Mouse (Mus musculus) lung, embryonic 16.5 days (tissue): ENCODE measurements around the gene Cxcl16. TPM values are rescaled to one million over a fixed set of nuclear protein-coding genes. Genes with fewer than 3 reads are reported as not detected.

ENCODE experiments used
- ATAC-seq: fragments of 200-750 bp; cut with Nextera tagmentation; 2 replicates; pipeline ENCODE4 v1.8.0; 2017; ENCODE audit warnings: low read depth, mild to moderate bottlenecking, moderate library complexity
- H3K27ac ChIP-seq: fragments of 300-500 bp; sonication (generic); 2 replicates; pipeline ENCODE4 v1.5.1; 2014; ENCODE audit warnings: mild to moderate bottlenecking, control low read depth, low read length
- H3K27me3 ChIP-seq: fragments of 300-500 bp; sonication (generic); 2 replicates; pipeline ENCODE4 v1.6.1; 2014; ENCODE audit warnings: low read depth, low read length, mixed read lengths; ENCODE audit not compliant: control insufficient read depth, insufficient read depth
- H3K36me3 ChIP-seq: fragments of 300-500 bp; sonication (generic); 2 replicates; pipeline ENCODE4 v1.6.1; 2014; ENCODE audit warnings: low read length; ENCODE audit not compliant: control insufficient read depth, insufficient read depth
- H3K4me1 ChIP-seq: fragments of 300-500 bp; sonication (generic); replicated peaks from 2 replicates; pipeline ENCODE4 v1.6.1; 2014; ENCODE audit warnings: low read length, mixed read lengths; ENCODE audit not compliant: control insufficient read depth, insufficient read depth
- H3K4me2 ChIP-seq: fragments of 300-500 bp; sonication (generic); 2 replicates; pipeline ENCODE4 v1.6.1; 2014; ENCODE audit warnings: low read depth, low read length, control low read depth
- H3K4me3 ChIP-seq: fragments of 300-500 bp; sonication (generic); 2 replicates; pipeline ENCODE4 v1.5.1; 2014; ENCODE audit warnings: mild to moderate bottlenecking, low read length, control low read depth
- H3K9ac ChIP-seq: fragments of 300-500 bp; sonication (generic); 2 replicates; pipeline ENCODE4 v1.6.1; 2014; ENCODE audit warnings: low read length, control low read depth
- H3K9me3 ChIP-seq: fragments of 300-500 bp; sonication (generic); 2 replicates; pipeline ENCODE4 v1.6.1; 2016; ENCODE audit warnings: low read length; ENCODE audit not compliant: control insufficient read depth
- WGBS: fragments of 180-500 bp; shearing (Covaris S2); extraction: QIAGEN DNeasy Blood & Tissue Kit; methylation state at CpG from one replicate; pipeline ENCODE4 v1.1.7; 2014; 5-methylcytosine and 5-hydroxymethylcytosine counted together
- polyA plus RNA-seq: library from polyadenylated mRNA; unstranded; fragments of >200 nt; fragmentation: Nextera tagmentation; extraction: Ambion mirVana; gene quantifications from 2 replicates; pipeline ENCODE4 v1.2.1, GENCODE M21; 2015

The Cxcl16 gene
- polyA plus RNA-seq: 7.5 and 8.3 TPM in 2 replicates

DNA sequence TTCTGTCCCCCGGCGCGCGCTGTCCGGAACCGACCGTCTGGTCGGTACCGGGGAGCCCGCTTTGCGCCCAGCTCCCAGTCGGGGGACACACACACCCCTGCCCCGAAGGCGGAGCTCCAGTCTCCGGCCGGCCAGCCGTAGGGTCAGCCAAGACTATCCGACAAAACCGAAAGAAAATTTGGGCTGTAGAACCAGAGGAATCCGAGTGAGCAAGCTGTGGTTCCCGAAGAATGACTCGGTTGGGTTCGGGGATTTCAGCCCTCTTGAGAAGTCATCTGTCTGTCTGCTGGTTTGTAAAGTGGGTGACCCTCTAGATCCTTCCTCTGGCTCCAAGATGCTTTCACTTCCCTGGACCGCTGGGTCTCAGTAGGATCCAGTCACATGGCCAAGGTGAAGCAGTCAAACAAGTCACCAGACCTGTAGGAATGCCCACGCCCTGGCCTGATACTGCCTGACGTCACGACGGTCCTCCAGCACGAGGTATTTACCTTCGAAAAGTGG lies at the start of gene Cxcl16:
TSS of gene Cxcl16 (minus strand) at position 384 of the 501 bp plus-strand sequence.
- peak; percentile 88 for ATAC-seq
- WGBS: 5% methylated on average over 30 of the region's 30 CpGs
- no peaks in the 10 kb centered on the region for H3K36me3 ChIP-seq

DNA sequence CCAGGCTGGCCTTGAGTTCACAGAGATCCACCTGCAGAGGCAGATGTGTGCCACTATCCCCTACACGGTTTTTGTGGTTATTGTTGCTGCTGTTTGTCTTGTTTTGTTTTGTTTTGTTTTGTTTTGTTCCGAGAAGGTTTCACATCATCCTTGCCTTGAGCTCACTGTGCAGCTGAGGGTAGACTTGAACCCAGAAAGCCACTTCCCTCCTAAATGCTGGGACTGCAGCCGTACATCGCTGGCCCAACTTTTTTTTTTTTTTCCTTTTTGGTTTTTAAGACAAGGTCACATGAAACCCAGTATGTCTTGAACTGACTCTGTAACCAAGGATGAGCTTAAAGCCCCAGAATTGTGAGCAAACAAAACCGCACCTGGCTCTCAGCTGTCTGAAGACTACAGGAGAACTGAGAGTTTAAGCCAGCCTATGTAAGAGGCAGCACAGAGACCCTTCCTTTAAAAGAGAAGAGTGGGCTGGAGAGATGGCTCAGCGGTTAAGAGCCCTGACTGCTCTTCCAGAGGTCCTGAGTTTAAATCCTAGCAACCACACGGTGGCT lies 47.3 kb upstream of the Cxcl16 start:
- Histone ChIP-seq H3K27ac (no peak overlapping the region), H3K9ac (no peak overlapping the region), H3K4me2 (no peak overlapping the region), H3K27me3 (no peaks in the 10 kb centered on the region; the same call in 1 of the 2 replicates), H3K36me3 (no peaks in the 10 kb centered on the region), H3K9me3 (no peaks in the 10 kb centered on the region), H3K4me1 (no peaks in the 10 kb centered on the region), H3K4me3 (no peak overlapping the region)
- ATAC-seq: no peak
- 62% methylated on average over 7 of the region's 7 CpGs for WGBS

More for the DNA sequence above, at the start of gene Cxcl16:
- Histone ChIP-seq H3K4me2 (peak within 1 kb of the TSS; percentile 98), H3K4me1 (peaks cover 8% of the 10 kb centered on the region), H3K9ac (peak within 1 kb of the TSS; percentile 73), H3K9me3 (no peaks in the 10 kb centered on the region), H3K4me3 (peak within 1 kb of the TSS; percentile 62), H3K27ac (no peak within 1 kb of the TSS), H3K27me3 (no peaks in the 10 kb centered on the region)

DNA sequence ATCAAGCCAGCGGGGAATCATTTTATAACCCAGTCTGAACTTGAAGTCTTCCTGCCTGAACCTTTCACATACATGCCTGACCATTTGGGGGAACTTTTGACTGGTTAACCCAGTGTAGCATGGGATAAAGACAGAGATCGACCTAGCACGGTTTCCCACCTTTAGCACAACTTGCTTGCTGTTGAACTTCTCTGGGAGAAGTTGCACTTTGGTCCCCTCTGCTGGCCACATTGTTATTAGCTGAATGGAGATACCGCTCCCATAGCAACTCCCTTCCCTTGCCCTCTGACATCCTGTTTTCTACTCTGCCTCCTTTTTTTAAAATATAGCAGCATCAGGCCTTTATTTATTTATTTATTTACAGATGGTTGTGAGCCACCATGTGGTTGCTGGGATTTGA lies 46.6 kb upstream of the Cxcl16 start:
- H3K4me2 ChIP-seq: peak overlapping the region; percentile 32; the same call in 1 of the 2 replicates
- no peak overlapping the region for H3K4me3 ChIP-seq
- ATAC-seq: peak; percentile 54; the same call in 1 of the 2 replicates
- H3K27ac ChIP-seq: no peak overlapping the region
- H3K4me1 ChIP-seq: no peaks in the 10 kb centered on the region
- no peaks in the 10 kb centered on the region for H3K36me3 ChIP-seq
- H3K9ac ChIP-seq: no peak overlapping the region
- 12% methylated on average over 4 of the region's 4 CpGs for WGBS
- H3K27me3 ChIP-seq: no peaks in the 10 kb centered on the region; the same call in 1 of the 2 replicates
- H3K9me3 ChIP-seq: no peaks in the 10 kb centered on the region

DNA sequence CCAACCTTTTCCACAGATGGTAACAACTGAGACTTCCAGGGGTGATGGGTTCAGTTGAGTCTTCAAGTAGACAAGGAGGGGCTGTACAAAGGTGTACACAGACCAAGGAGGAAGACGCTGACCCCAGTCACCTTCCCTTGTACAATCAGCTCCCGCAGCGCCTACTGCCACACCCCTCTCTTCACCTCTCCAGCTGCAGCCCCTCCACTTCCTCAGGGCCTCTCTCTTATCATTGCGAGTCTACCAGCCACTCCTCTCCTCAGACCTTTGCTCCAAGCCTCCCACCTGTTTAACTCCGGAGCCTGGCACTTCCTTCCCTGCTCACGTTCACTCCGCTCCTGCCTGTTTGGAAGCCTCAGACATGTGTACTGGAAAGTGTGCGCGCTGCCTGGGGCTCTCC lies 45.2 kb upstream of the Cxcl16 start, which contains the start of gene Tm4sf5:
TSS of gene Tm4sf5 (plus strand) at position 275 of the 400 bp plus-strand sequence.
- Histone ChIP-seq H3K27ac (no peak within 1 kb of the TSS), H3K9me3 (no peaks in the 10 kb centered on the region), H3K27me3 (no peaks in the 10 kb centered on the region; the same call in 1 of the 2 replicates), H3K4me1 (no peaks in the 10 kb centered on the region), H3K9ac (no peak within 1 kb of the TSS), H3K36me3 (no peaks in the 10 kb centered on the region), H3K4me3 (no peak within 1 kb of the TSS), H3K4me2 (no peak within 1 kb of the TSS)
- no peak for ATAC-seq
- WGBS: 44% methylated on average over 9 of the region's 9 CpGs

DNA sequence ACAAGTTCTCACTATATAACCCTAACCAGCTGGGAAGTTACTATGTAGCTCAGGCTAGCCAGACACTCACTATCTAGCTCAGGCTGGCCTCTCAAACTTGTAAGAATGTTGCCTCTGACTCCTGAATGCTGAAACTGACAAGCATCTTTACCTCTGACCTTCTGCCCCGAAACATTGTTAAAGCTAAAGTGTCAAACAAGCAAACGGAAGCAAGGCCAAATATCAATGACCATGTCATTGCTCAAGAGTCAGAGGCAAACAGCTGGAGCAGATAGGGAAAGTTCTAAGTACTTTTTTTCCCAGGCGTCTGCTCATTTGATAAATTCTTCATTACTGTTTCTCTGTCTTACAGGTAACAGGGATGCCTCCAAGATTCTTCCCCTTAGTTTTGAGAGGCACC lies 42.2 kb upstream of the Cxcl16 start:
- Histone ChIP-seq H3K4me1 (no peaks in the 10 kb centered on the region), H3K4me2 (no peak overlapping the region), H3K9me3 (no peaks in the 10 kb centered on the region), H3K27me3 (no peaks in the 10 kb centered on the region), H3K27ac (no peak overlapping the region), H3K36me3 (no peaks in the 10 kb centered on the region), H3K9ac (no peak overlapping the region), H3K4me3 (no peak overlapping the region)
- ATAC-seq: no peak
- 30% methylated on average over 3 of the region's 3 CpGs for WGBS

DNA sequence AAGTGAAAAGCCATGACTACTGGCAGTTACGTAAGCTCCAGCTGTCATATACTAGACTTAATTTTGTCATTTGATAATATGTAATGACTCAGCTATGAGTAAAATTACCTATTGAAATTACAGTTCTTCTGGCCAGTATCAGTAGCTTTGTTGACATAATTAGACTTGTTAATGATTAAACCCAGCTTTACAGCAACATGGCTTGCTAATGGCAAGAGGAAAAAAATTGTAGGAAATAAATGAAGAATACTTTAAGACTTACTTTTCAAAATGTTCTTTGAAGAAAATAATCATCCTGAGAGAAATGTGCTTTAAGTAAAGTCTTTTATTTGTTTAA lies 40.7 kb upstream of the Cxcl16 start:
- no peak overlapping the region for H3K4me2 ChIP-seq

DNA sequence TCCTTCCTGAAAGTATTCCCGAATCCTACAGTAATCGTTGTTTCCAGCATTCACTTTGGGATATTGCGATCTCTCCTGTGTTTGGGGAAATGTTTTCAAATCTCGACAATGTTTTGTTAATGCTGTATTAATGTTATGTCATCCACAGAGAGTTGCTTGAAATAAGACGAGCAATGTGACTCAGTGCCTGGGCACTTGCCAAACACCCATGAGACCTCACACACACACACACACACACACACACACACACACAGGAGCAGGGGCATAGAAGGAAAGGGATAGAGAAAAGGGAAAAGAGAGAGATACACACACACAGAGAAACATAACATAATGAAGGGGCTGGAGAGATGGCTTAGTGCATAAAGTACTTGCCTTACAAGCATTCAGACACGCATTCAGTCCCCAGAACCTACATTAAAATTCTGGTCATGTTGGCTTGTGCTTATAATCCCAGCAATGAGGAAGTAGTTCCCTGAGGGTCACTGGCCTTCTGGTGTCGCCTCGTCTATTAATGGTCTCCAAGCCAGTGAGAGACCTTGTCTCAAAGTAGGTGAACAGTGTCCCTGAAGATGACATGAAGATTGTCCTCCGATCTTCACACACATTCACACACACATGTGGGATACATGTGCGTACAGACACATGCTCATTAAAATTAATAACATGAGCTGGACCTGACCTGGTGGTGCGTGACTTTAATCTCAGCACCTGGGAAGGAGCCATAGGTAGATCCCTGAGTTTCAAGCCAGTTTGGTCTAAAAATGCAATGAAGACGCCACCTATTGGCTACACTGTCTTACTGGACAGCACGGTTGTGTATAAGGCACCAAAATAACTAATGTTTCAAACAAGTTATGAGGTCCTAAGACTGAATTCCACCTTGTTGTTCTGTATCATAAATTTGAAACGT lies 40.0 kb upstream of the Cxcl16 start:
- ATAC-seq: no peak
- no peaks in the 10 kb centered on the region for H3K4me1 ChIP-seq
- no peaks in the 10 kb centered on the region for H3K27me3 ChIP-seq
- no peak overlapping the region for H3K4me2 ChIP-seq
- no peak overlapping the region for H3K9ac ChIP-seq
- H3K9me3 ChIP-seq: no peaks in the 10 kb centered on the region
- H3K27ac ChIP-seq: no peak overlapping the region
- 63% methylated on average over 14 of the region's 14 CpGs for WGBS
- H3K36me3 ChIP-seq: no peaks in the 10 kb centered on the region
- H3K4me3 ChIP-seq: no peak overlapping the region

More for the DNA sequence above, 40.7 kb upstream of the Cxcl16 start:
- H3K9ac ChIP-seq: no peak overlapping the region
- no peak overlapping the region for H3K4me3 ChIP-seq
- H3K4me1 ChIP-seq: no peaks in the 10 kb centered on the region
- no peaks in the 10 kb centered on the region for H3K9me3 ChIP-seq
- no peak for ATAC-seq
- H3K27ac ChIP-seq: no peak overlapping the region
- H3K36me3 ChIP-seq: no peaks in the 10 kb centered on the region
- H3K27me3 ChIP-seq: no peaks in the 10 kb centered on the region
- WGBS: 71% methylated on average over 1 of the region's 1 CpGs

DNA sequence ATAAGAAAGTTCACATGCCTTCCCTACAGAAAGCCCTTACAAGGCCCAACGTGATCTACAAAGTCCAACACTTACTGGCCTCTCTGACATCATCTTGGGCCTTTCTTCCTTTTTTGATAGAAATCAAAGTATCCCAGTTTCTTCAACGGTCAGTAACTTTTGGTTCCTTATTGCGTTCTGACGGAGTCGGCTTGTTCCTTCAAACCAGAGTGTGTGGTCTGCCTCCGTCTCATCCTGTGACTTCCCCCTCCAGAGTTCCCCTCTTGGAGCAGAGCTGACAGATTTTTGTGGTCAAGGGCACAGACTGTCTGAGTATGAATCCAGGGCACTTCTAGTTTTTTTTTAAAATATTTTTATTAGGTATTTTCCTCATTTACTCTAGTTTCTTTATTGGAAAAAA lies 29.9 kb upstream of the Cxcl16 start:
- Histone ChIP-seq H3K4me1 (no peaks in the 10 kb centered on the region), H3K36me3 (no peaks in the 10 kb centered on the region), H3K27me3 (no peaks in the 10 kb centered on the region), H3K9ac (no peak overlapping the region), H3K9me3 (no peaks in the 10 kb centered on the region; the same call in 1 of the 2 replicates), H3K4me2 (no peak overlapping the region), H3K4me3 (no peak overlapping the region), H3K27ac (no peak overlapping the region)
- ATAC-seq: no peak
- WGBS: 80% methylated on average over 6 of the region's 6 CpGs

DNA sequence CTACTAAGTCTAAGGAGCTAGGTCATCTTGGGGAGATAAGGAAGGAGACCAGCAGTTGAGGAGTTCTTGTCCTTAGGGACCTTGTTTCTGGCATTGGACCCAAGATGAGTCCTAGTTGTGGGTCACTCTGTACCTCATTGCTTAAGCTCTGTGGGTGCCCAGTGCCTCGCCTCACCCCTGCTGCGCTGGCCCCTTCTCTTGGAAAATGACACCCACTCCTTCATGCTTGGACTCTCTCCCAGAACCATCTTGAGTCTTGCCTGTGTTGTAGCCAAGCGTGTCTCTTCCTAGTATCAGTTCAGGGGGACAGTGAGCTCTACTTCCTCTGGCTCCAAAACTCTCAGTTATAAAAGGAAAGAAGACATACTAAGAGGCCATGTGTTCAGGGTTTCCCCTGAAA lies 29.4 kb upstream of the Cxcl16 start:
- no peak overlapping the region for H3K27ac ChIP-seq
- H3K27me3 ChIP-seq: no peaks in the 10 kb centered on the region
- no peak overlapping the region for H3K4me3 ChIP-seq
- H3K36me3 ChIP-seq: no peaks in the 10 kb centered on the region
- H3K9ac ChIP-seq: no peak overlapping the region
- WGBS: 70% methylated on average over 3 of the region's 3 CpGs
- no peaks in the 10 kb centered on the region for H3K4me1 ChIP-seq
- no peak for ATAC-seq
- H3K9me3 ChIP-seq: no peaks in the 10 kb centered on the region; the same call in 1 of the 2 replicates
- no peak overlapping the region for H3K4me2 ChIP-seq
